Mouse (Mus musculus) kidney, postnatal 14 days (tissue): ENCODE results near the gene Tacc2.
A peak's percentile ranks its signal among the peaks of the same experiment; 100 is the strongest.
"Not testable (repeated sequence)": the region's sequence is repeated elsewhere in the genome, so short reads cannot be mapped to it uniquely, and the experiment has no call there.

Experiments used
- DNase-seq: peaks from one replicate; pipeline ENCODE4 v3.0.0; 2022; ENCODE audit warnings: mixed read lengths

The Tacc2 gene

DNA sequence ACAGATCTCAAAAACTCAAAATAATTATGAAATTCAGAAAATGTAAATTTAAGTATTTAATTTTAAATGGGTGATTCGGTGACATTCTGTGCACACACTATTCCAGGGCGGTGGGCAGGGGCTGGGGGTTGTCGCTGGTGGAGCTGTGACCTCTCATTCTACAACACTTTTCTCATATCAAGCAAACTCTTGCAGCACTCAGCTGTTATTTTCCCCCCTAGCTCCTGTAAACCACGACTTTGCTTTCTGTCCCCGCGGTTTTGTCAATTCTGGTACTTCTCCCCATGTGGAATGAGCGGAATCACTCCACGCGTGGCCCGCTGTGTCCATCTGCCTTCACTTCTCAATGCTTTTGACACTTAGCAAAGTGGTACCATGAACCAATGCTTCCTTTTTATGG is 3.5 kb upstream of the Tacc2 start:
- no peak for DNase-seq

DNA sequence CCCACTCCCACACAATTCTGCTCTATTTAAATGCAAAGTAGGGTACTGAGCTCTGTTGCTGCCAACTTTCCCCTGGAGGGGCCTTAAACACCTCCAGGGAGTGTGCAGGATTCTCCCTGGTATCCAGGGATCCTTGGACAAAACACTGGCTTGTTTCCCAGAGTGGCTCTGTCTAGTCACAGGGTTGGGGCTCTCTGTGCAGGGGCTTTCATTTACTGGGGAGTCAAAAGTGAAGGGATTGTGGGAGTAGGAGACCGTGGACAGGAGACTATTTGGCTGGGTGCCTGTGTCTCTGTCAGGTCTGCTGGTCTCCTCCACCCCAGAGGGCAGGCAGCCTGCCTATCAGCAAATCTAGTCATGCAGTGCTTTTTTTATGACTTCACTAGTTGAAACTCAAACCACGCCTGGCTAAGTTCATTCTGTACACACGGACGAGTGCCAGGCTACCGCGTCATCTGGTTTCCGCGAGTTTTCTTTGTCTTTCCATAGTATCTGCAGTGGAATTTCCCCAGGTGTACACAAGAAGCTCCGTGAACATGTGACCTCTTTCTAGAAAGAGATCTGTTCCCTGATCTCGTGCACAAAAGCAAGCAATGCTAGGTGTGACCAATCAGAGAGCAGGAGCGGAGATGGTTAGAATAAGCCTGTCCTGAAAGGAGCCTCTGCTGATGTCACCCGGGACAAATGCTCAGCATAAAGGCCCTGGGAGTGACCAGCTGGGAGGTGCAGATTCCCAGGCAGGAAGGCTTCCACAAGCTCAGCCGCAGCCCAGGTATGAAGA is 2.8 kb upstream of the Tacc2 start:
- peak; percentile 85 for DNase-seq

DNA sequence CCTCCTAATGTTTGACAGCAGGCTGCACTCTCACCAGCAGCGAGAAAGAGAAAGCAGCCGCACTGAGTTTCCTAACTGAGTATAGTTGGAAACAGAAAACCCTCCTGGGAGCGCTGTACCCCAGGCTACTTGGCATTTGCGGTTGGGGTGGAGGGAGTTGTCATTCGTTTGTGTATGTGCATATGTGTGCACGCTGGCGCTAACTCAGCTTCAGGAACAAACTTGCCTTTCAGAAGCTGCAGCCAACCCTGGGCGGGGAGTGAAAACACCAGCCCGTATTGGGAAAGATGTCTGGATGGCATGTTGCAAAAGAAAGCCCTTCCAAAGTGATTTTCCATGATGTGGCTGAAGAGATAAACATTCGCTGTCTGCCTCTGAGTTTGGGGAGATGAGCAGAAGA is 257 bp upstream of the Tacc2 start:
- peak; percentile 34 for DNase-seq

DNA sequence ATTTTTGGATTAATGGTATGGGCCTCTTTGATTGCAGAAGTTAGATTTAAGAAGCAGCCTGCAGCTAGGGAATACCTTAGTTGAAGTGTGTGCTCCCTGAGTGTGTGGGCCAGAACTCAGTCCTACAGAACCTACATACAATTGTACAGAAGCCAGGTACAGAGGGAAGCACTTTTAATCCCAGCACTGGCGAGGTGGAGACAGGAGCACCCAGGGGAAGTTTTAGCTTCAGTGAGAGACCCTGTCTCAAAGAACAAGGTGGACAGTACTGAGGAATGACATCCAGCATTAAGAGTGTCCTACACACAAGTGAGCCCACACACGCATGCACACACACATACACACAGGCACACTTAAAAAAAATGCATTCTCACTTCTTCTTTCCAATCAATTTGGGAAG is 828 bp downstream of the Tacc2 start:
- no peak for DNase-seq

DNA sequence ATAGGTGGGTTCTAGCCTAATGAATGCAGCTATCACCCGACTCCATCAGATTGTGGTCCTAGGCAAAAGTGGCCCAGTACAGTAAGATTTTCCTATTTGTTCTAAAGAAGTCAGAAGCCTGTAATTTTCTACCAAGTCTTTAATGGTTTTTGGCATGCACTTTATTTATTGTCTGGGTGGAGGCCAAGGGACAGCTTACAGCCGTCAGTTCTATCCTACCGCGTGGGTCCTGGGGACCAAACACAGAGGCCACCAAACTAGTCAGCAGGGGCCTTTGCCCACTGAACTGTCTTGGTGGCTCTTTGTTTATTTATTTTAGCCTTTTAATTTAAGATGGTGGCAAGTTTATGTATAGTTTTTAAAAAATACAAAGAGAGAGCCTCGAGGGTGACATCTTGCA is 1.4 kb downstream of the Tacc2 start:
- no peak for DNase-seq

DNA sequence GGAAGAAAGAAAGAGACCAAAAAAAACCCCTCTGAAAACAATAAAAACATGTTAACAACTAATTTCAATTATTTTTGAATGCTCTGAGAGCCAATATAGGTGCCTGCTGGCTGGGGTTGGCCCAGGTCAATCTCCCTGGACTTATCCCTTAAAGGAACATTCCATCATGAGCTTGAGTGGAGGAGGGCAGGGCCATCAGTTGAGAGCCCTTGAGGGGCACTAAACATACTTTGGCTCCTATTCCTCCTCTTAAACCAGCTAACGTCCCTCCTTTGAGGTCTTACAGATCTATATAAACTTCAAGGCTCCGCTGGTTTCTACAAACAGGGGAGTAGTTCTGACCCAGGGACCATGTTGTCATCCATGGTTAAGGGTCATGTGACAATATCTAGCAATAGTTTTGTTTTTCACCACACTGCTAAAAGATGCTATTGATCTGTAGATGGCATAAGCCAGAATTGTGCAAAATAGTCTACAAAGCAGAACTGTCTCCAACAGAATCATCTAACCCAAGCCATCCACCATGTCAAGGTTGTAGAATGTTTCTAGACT is 9.4 kb downstream of the Tacc2 start:
- DNase-seq = no peak

DNA sequence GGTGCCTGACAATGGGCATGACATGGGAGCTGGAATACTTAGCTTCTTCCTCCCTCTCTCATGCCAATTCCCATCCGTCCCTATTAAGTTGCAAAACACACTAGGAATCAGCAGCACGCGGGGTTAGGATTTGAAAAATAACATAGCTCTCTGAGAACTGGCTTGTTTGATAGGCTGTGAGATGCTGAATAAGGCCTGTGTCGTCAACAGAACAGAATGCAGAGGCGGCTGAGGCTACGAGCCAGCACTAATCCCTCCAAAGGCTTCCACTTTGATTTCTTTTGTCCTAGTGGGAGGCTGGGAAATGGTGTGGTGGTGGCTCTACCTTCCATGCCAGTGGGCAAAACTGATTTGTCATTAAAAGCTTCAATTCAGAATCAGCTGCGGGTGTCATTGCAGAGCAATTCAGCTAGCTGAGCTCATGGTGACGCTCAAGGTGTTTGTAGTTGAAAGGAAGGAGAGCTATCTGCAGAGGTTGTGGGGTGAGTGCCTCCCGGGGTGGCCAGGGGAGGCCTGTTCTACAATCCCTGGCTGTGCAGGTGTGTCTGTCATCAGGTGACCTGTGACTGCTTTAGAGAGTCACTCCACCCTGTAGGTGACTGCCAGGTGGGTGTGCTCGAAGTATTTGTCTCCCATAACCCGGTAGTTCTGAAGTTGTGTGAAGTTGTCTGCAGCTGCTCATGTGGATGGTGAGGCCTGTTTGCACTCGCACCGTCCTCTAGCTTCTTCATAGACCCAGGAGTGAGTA is 13.0 kb downstream of the Tacc2 start:
- DNase-seq = no peak

DNA sequence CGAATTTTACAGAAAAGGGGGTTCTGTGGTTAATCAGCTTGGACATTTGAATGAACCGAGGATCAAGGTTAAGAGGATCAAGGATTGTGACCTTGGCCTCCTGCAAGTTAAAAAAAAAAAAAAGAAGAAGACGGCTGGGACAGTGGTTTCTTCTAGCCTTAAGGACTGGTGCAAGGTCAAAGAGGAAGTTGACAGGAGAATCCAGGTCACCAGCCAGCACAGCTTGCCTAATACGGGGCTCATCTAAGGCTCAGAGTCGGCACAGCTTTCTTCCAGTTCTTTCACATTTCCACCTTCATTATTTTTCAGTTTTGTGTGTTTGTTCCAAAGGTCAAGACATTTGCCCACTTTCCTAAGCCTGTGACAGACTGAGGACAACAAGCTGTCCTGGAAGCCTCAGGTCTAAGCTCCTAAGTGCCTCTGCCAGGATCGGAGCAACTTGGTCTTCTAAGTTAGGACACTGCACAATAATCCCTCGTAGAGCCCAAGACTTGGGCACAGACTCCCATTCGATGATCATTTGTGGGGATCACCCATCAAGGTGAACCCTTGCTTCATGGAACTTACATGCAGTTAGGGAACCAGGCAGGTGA is 13.7 kb downstream of the Tacc2 start:
- no peak for DNase-seq

DNA sequence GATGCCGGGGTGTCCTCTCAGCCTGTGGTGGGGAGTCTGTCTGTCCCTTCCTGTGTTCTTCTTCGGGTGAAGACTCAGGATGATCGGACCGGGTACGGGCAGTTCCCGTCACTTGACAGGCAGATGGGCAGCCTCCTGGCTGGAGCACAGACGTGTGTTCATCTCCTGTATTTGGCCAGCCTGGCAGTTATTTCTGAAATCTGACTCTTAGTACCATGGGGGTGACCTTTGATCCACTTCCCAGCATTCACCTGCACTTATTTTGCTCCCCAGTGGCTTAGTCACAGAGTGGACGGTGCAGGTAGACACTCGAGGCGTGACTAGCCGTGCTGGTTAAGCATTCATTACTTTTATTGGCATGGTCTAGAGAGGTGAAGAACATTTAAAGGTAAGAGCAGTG is 15.7 kb downstream of the Tacc2 start:
- not testable (repeated sequence) for DNase-seq

DNA sequence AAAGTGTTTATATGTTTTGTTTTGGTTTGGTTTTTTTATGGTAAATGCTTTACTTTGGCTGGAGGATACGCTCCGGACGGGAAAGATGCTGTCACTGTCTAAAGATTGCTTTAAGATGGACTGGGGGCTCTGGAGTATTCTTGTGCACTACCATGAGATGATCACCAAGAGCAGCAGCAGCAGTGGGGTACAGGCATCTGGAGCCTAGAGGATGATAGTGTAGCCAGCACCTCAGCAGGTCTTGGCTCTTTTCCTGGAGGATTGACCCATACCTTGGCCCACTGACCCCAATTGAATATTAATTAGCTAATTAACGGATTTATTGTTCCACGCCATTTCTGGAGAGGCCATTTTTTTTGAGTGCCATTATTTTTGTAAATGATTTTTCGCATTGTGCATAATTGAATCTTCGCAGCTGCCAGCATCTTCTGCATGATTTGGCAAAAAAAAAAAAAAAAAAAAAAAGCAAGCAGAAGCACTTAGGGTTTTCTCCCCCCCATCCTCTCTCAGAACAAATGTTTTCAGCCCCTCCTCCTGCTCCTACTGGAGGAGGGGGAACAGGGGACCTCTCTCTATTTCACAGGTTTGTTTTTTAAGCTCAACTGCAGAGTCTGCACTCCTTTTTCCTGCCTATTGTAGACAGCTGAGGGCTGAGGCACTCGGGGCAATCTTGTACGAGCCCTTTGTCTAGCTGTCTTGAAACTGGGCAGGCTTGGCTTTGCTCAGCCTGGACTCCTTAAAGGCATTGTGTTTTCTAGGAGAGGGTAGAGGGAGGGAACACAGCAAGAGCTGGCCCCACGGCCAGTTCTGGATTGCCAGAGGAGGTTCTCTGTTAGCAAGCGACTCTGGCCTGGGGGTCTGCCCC is 16.4 kb downstream of the Tacc2 start:
- DNase-seq = peak; percentile 39

DNA sequence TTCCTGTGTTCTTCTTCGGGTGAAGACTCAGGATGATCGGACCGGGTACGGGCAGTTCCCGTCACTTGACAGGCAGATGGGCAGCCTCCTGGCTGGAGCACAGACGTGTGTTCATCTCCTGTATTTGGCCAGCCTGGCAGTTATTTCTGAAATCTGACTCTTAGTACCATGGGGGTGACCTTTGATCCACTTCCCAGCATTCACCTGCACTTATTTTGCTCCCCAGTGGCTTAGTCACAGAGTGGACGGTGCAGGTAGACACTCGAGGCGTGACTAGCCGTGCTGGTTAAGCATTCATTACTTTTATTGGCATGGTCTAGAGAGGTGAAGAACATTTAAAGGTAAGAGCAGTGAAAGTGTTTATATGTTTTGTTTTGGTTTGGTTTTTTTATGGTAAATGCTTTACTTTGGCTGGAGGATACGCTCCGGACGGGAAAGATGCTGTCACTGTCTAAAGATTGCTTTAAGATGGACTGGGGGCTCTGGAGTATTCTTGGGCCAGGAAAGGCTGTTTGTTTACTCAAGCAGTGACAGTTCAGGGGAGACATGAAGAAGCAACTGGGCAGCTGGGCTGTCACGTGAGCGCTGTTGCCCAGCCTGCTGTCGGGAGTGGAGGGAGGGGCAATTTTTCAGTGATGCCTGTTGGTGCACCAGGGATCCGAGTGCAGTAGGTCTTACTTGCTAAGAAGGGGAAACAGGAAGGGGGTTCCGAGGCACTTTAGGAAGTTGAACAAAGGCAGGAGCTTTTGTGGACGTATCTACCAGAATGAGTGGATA is 19.0 kb downstream of the Tacc2 start:
- peak; percentile 68 for DNase-seq

DNA sequence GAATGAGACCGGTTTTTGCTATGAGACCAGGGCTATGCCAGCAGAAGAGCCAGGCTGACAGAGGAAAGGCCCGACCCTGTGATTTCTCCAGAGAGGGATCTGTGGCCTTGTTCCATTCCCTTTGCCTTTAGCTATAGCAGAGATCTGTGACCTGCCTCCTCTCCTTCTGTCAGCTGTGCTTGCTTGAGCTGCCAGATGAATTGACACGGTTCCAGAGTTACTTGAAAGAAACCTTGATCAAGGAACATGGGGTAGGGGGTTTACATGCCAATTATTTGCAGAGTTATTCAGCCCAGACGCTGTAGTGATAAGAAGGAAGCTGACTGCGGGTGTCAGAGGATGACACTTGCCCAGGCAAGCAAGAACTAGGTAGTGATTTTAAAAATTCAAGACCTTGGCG is 20.3 kb downstream of the Tacc2 start:
- no peak for DNase-seq

DNA sequence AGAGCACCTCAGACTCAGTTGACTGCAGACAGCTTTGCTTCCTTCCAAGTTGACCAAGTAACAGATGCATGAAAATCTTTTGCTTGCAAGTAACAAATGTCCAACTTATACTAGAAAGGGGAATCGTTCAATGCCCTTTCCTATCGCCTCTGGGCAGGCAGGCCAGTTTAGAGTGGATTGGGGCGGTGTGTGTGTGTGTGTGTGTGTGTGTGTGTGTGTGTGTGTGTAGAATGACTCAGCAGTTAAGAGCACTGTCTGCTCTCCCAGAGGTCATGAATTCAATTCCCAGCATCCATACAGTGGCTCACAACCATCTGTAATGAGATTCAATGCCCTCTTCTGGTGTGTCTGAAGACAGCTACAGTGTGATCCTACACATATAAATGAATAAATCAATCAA is 22.8 kb downstream of the Tacc2 start:
- DNase-seq = no peak

DNA sequence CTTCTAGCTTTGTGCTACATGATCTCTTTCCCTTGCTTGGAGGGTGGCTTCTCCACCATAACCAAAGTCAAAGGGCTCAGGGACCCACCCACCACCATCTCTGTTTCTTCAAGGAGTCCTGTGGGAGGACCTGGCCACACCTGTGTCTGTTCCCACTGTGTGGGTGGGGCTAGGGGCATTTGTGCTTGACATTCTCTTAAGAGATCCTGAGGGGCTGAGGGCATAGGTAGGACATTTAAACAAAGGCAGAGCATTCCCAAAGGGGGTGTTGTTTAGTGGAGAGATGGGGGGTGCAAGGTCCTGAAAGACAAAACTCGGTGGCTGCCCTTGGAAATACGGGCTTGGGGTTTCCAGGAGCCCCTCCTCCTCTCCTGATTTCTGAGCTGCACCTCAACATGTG is 23.3 kb downstream of the Tacc2 start:
- DNase-seq = no peak

DNA sequence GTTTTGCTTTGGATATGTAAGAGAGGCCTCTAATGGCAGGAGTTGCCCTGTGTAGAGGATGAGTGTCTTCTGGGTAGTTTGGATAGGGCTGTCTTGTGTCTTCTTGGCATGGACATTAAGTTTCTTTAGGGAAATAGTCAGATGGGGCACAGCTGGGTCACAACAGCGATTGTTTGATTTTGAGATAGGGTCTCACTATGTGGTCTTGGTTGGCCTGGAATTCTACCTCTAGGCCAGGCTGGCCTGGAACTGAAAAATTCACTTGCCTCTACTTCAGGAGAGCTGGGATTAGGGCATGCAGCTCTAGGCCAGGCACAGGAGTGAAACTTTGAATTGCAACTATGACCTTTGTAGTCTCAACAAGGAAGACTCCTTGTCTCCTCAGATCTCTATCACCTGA is 25.6 kb downstream of the Tacc2 start:
- no peak for DNase-seq

DNA sequence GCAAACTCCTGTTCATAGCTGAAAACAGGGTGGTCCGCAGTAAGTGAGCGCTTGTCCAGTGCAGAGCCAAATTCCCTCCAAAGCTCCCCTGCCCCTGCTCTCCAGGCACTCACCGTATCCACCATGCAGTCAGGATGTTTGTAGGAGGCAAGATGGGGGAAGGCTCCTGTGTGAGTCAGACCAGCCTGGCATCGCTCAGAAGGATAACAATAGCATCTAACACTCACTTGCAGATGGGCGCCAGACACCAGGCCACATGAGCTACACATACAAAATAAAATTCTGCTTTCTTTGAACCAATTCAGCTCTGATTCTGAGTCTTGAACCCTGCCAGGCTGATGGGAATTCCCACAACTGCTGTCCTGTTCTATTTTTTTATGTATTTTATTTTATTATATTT is 26.3 kb downstream of the Tacc2 start:
- DNase-seq = no peak

DNA sequence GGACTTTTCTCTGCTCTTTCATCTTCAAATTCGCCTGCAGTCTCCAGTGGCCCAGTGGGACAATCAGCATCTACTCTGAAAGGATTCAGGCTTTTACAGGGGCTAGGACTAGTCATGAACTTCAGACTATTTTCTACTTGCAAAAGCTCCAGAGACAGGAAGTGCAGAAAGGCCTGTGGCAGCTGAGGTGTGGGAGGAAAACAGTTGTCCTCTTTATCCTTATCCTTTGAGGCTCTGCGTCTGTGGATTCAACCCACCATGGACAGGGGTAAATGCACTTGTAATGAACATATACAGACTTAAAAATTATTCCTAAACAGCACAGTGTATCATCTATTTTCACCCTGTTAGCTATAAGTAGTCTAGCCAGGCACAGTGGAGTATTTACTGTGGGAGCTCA is 27.2 kb downstream of the Tacc2 start:
- no peak for DNase-seq

DNA sequence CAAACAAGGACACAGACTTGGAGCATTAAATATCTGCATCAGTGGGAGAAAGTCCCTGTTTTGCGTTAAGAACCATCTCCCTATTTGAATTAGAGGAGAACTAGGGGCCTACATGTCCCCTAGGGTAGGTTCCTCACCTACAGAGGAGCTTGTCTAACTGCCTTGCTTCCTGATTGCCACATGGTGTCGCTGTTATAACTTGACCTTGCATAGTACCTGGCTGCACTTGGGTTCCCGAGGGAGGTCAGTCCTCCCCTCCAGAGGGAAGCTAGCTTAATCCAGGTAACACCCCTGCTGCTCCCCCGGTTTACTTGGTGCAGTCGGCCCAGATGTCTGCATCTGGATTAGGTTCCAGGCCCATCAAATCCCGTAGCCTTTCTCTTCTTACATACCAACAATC is 27.9 kb downstream of the Tacc2 start:
- peak; percentile 36 for DNase-seq

DNA sequence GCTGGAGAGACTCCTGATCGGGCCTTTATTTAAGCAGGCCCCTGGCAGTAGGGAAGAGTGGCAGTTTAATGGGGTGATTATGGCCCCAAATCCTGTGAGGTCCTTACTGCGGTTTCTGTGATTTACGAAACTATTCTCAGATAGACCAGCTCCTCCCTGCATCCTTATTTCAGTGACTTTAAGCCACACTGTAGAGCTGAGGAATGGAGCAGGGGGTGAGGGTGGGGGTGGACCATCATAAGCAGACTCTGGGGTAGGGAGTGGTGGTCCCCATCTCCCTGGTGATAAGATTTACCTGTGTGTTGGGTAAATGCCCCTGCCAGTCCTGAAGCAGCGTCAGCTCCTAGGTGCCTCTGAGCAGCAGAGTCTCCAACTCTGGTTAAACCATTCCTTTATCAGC is 29.7 kb downstream of the Tacc2 start:
- DNase-seq = no peak

DNA sequence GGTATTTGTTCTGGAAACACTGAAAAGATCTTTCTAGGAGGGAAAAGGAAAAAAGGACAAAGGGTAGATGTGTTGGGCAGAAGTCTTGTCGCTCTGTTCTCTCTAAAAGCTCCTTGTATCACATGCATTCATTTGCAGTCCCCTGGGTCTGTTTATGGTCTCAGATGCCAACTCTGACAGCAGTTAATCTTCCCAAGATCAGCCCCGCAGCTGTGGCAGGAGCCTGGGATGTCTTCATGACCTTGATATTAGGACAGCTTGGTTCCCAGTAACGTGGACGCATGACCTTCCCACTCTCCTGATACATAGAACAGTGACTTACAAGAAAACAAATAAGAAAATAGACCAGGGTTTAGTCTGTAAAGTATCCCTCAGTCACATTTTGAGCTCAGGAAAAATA is 36.7 kb downstream of the Tacc2 start:
- no peak for DNase-seq

DNA sequence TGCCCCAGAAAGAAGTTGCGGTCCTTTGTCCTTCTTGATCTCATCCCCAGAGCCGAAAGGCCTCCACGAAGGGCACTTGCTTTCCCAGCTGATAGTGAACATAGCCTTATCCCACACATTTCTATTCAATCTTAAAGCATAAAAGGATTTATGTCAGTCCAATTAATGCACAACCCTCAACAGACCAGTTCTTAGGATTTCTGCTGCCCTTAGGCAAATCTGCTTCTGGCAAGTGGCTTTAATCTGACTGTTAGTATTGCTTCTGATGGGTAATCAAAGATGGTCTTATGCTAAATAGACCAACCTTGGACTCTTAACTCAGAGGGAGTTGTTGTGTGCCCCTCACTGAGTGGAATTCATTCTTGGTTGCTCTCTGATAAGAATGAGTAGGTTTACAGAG is 40.4 kb downstream of the Tacc2 start:
- DNase-seq = no peak

DNA sequence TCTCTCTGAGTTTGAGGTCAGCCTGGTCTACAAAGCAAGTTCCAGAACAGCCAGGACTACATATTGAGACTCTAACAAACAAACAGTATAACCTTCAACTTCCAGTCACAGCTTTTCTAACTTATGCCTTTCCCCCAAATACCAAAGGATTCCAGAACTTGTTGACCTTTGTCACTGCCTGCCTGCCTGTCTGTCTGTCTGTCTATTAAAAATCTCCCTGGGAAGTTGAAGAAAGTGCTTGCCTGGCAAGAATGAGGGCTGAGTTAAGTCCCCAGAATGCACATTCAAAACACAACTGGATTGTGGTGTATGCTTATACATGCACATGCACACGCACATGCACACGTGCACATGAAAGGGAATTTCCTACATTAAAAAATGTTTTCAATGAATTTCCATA is 43.8 kb downstream of the Tacc2 start:
- DNase-seq = no peak
